Mouse (Mus musculus): ENCODE data around the gene Mbd4. TPM values are rescaled to one million over a fixed set of nuclear protein-coding genes. Genes with fewer than 3 reads are reported as not detected.
A peak's percentile ranks its signal among the peaks of the same experiment; 100 is the strongest.

Mbd4 gene
- 1.6 and 1.9 TPM in 2 replicates for polyA plus RNA-seq (2012; rRNA removed)

DNA sequence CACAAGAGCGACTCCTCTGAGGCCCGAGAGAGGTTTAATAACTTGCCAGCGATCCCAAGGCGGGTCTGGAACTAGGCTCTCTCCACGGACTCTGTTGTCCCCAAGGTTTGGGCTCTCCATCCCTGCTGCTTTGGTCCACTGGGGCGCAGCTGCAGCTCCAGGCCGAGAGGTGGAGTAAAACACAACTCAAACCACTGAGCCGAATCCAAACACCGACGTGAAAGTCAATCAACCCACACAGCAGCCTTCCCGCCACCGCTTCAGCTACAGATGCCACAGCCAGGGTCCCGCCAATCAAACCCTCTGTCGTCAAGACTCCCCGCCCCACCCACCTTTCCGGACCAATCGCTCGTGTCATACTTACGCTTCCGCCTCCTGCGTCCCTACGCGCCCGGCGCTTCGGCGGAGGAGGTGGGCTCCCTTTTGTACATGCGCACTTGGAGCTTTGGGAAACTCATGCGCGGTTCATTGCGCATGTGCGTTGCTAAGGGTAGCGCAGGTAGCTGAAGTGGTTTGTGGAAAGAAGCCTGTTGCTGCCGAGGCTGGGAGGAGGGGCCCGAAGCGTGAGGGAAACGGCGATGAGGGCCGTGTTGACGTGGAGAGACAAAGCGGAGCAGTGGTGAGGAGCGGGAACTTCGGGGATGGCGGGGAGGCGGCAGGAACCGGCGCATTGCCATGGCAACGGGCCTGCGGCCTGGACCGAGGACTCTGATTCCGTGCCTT, at the start of gene Mbd4, which contains the start of gene Ift122:
TSS of gene Mbd4 (minus strand) at position 281 of the 723 bp plus-strand sequence.
TSS of gene Ift122 (plus strand) at position 380 of the 723 bp plus-strand sequence.
- WGBS, result under 1% methylated on average over 51 of the region's 51 CpGs
- Histone ChIP-seq H3K27ac (ENCODE audit: insufficient read depth, low read depth, low read length) (peak within 1 kb of the TSS; percentile 57), H3K27me3 (replicated peaks; ENCODE audit: control insufficient read depth, insufficient read depth, low read length) (no peaks in the 10 kb centered on the region), H3K4me1 (ENCODE audit: control insufficient read depth, insufficient read depth, low read length) (peaks cover 27% of the 10 kb centered on the region), H3K36me3 (ENCODE audit: control insufficient read depth, insufficient read depth, low read length) (no peaks in the 10 kb centered on the region), H3K4me3 (ENCODE audit: insufficient read depth, low read depth, low read length) (peak within 1 kb of the TSS; percentile 74)
- DNase-seq, result peak; percentile 100
- no peak for TF ChIP-seq POLR2A (IDR thresholded peaks at IDR 0.05; ENCODE audit: low read depth, low read length)
- peak; percentile 69 for TF ChIP-seq CTCF (conservative IDR thresholded peaks at IDR 0.05; ENCODE audit: insufficient read depth, insufficient read length, low read depth, low read length)

DNA sequence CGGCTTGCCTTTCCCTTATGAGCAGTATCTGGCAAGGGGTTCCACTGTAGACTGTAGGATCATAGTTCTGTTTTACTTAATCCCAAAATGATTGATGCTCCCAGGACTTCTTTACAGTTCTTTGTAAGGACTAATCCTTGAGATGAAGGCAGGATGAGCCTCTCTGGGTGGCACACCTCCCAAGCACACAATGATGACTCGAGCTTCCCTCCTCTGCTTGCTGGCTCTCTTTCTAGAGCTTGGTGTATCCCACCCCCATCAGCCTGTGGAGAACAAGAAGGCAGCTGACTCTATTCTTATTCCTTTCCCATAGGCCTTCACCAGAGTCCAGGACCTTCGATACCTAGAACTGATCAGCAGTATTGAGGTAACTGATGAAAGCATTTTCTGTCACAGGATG, 49.4 kb upstream of the Mbd4 start:
- no peak for TF ChIP-seq CTCF (conservative IDR thresholded peaks at IDR 0.05; ENCODE audit: insufficient read depth, insufficient read length, low read depth, low read length)
- no peak for TF ChIP-seq POLR2A (IDR thresholded peaks at IDR 0.05; ENCODE audit: low read depth, low read length)
- no peak for DNase-seq
- WGBS, result 71% methylated on average over 3 of the region's 3 CpGs
- Histone ChIP-seq H3K4me3 (ENCODE audit: insufficient read depth, low read depth, low read length) (no peak overlapping the region), H3K4me1 (ENCODE audit: control insufficient read depth, insufficient read depth, low read length) (no peaks in the 10 kb centered on the region), H3K36me3 (ENCODE audit: control insufficient read depth, insufficient read depth, low read length) (no peaks in the 10 kb centered on the region; the same call in 1 of the 2 replicates), H3K27me3 (replicated peaks; ENCODE audit: control insufficient read depth, insufficient read depth, low read length) (no peaks in the 10 kb centered on the region), H3K27ac (ENCODE audit: insufficient read depth, low read depth, low read length) (peak overlapping the region; percentile 86)

DNA sequence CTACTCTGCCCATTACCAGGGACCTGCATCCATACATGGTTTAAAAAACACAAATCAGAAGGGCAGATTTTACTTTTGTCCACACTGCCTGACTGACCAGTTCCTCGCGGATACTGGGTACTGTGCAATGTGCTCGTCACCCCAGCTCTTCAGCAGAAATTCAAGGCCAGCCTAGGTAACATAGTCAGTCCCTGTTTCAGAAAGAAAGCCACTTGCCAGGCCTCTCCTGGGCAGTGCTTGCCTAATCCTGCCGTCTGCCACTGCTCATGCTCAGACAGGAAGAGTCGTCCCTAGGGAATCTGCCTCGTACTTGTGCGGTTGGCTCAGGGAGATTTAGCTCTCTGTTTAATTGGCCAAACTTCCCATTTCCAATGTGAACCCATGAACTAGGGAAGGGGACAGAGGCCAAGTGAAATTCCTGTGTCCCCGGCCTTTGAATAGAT, 48.3 kb upstream of the Mbd4 start:
- H3K36me3 ChIP-seq (ENCODE audit: control insufficient read depth, insufficient read depth, low read length), result no peaks in the 10 kb centered on the region; the same call in 1 of the 2 replicates
- no peaks in the 10 kb centered on the region for H3K27me3 ChIP-seq (replicated peaks; ENCODE audit: control insufficient read depth, insufficient read depth, low read length)
- no peaks in the 10 kb centered on the region for H3K4me1 ChIP-seq (ENCODE audit: control insufficient read depth, insufficient read depth, low read length)
- peak; percentile 88 for DNase-seq
- WGBS, result 69% methylated on average over 8 of the region's 8 CpGs
- H3K4me3 ChIP-seq (ENCODE audit: insufficient read depth, low read depth, low read length), result no peak overlapping the region
- peak overlapping the region; percentile 86 for H3K27ac ChIP-seq (ENCODE audit: insufficient read depth, low read depth, low read length)
- TF ChIP-seq CTCF (conservative IDR thresholded peaks at IDR 0.05; ENCODE audit: insufficient read depth, insufficient read length, low read depth, low read length) (no peak), POLR2A (IDR thresholded peaks at IDR 0.05; ENCODE audit: low read depth, low read length) (no peak)

DNA sequence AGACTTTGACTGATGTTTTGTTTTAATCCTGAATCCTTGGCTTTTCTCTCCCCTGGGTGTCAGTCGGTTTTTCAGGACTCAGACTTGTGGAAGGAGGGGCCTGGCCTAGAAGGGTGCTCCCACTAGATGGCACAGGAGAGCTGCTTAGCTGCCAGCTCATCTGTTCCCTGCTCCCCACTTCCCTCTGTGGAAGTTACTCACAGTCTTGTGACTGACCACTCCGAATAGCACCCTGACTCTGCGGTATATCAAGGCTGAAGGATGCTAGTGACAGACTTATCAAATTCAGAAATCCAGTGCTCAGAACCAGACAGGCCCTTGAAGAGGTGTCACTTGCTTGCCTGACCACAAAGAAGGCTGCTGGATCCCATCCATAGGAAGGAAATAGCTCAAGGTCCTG, 47.9 kb upstream of the Mbd4 start:
- no peak for TF ChIP-seq POLR2A (IDR thresholded peaks at IDR 0.05; ENCODE audit: low read depth, low read length)
- TF ChIP-seq CTCF (conservative IDR thresholded peaks at IDR 0.05; ENCODE audit: insufficient read depth, insufficient read length, low read depth, low read length), result peak; percentile 92
- Histone ChIP-seq H3K4me3 (ENCODE audit: insufficient read depth, low read depth, low read length) (no peak overlapping the region), H3K36me3 (ENCODE audit: control insufficient read depth, insufficient read depth, low read length) (no peaks in the 10 kb centered on the region; the same call in 1 of the 2 replicates), H3K27me3 (replicated peaks; ENCODE audit: control insufficient read depth, insufficient read depth, low read length) (no peaks in the 10 kb centered on the region), H3K27ac (ENCODE audit: insufficient read depth, low read depth, low read length) (peak overlapping the region; percentile 86), H3K4me1 (ENCODE audit: control insufficient read depth, insufficient read depth, low read length) (no peaks in the 10 kb centered on the region)
- DNase-seq, result peak; percentile 87
- WGBS, result 10% methylated on average over 3 of the region's 3 CpGs

DNA sequence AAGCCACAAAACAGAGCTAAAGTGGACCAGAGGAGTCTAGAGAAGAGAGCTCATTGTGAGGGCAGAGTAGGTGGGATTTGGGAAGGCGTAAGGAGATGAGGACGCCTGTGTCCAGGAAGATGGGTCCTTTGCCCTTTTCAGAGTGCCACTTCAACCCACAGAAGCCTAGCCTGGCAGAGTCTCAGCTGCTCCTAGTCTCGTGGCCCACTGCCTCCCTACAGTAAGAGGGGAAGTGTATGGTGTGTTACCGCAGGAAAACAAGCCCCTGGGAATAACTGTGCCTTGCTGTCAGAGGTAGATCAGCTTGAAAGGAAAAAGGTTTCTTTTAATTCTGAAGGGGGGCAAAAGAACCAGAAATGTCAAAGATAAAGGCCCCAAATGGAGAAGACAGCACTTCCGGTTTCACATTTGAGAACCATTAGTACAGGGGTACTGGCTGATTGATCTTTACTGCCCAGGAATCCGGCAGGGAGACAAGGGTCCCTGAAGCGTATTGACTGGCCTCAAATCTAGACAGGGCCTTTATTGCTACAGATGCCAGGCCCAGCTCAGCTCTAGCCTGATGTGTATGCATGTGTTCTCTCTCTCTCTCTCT, 44.9 kb upstream of the Mbd4 start:
- no peak for DNase-seq
- TF ChIP-seq CTCF (conservative IDR thresholded peaks at IDR 0.05; ENCODE audit: insufficient read depth, insufficient read length, low read depth, low read length), result no peak
- no peak for TF ChIP-seq POLR2A (IDR thresholded peaks at IDR 0.05; ENCODE audit: low read depth, low read length)
- Histone ChIP-seq H3K27me3 (replicated peaks; ENCODE audit: control insufficient read depth, insufficient read depth, low read length) (no peaks in the 10 kb centered on the region), H3K27ac (ENCODE audit: insufficient read depth, low read depth, low read length) (no peak overlapping the region), H3K36me3 (ENCODE audit: control insufficient read depth, insufficient read depth, low read length) (no peaks in the 10 kb centered on the region; the same call in 1 of the 2 replicates), H3K4me1 (ENCODE audit: control insufficient read depth, insufficient read depth, low read length) (no peaks in the 10 kb centered on the region), H3K4me3 (ENCODE audit: insufficient read depth, low read depth, low read length) (no peak overlapping the region)
- WGBS, result 87% methylated on average over 7 of the region's 7 CpGs

DNA sequence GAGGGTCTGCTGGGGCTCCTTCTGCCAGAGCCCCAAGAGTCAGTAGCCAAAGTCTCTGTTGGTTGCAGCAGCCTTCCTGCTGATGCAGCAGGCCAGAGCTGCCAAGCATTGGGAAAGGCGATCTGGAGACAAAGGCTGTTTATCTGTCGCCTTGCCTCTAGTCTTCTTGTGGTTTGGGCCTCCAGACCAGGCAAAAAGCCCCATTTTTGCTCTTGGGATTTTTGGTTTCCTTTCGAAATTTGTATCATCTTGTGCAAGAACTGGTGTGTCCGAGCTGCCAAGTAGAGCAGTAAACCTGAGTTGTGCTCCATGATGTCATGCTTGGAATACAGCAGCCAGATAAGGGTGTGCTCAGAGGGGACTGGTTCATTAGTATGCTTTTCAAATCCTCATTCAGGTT, 43.9 kb upstream of the Mbd4 start:
- Histone ChIP-seq H3K4me3 (ENCODE audit: insufficient read depth, low read depth, low read length) (no peak overlapping the region), H3K36me3 (ENCODE audit: control insufficient read depth, insufficient read depth, low read length) (no peaks in the 10 kb centered on the region; the same call in 1 of the 2 replicates), H3K27me3 (replicated peaks; ENCODE audit: control insufficient read depth, insufficient read depth, low read length) (no peaks in the 10 kb centered on the region), H3K27ac (ENCODE audit: insufficient read depth, low read depth, low read length) (no peak overlapping the region), H3K4me1 (ENCODE audit: control insufficient read depth, insufficient read depth, low read length) (no peaks in the 10 kb centered on the region)
- no peak for DNase-seq
- TF ChIP-seq POLR2A (IDR thresholded peaks at IDR 0.05; ENCODE audit: low read depth, low read length), result no peak
- TF ChIP-seq CTCF (conservative IDR thresholded peaks at IDR 0.05; ENCODE audit: insufficient read depth, insufficient read length, low read depth, low read length), result no peak
- 77% methylated on average over 4 of the region's 4 CpGs for WGBS

DNA sequence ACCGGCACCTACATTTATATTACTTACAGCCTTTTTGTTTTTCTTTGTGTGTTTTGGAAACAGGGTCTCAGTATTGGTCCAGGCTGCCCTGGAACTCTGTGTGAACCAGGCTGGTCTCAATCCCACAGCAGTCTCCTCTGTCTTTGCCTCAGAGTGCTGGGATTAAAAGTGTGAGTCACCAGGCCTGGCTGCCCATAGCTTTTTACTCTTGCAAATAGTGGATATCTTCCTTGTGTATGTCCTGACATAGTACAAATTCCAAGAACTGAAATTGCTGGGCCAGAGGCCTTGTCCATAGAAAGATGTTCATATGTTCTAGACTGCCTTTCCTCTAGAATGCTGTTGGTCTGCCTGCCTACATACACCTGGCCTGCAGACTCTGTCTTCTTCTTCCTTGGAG, 43.2 kb upstream of the Mbd4 start:
- H3K27ac ChIP-seq (ENCODE audit: insufficient read depth, low read depth, low read length), result no peak overlapping the region
- DNase-seq, result no peak
- H3K27me3 ChIP-seq (replicated peaks; ENCODE audit: control insufficient read depth, insufficient read depth, low read length), result no peaks in the 10 kb centered on the region
- H3K4me3 ChIP-seq (ENCODE audit: insufficient read depth, low read depth, low read length), result no peak overlapping the region
- TF ChIP-seq POLR2A (IDR thresholded peaks at IDR 0.05; ENCODE audit: low read depth, low read length) (no peak), CTCF (conservative IDR thresholded peaks at IDR 0.05; ENCODE audit: insufficient read depth, insufficient read length, low read depth, low read length) (no peak)
- H3K4me1 ChIP-seq (ENCODE audit: control insufficient read depth, insufficient read depth, low read length), result no peaks in the 10 kb centered on the region
- WGBS, result 78% methylated on average over 1 of the region's 1 CpGs
- no peaks in the 10 kb centered on the region; the same call in 1 of the 2 replicates for H3K36me3 ChIP-seq (ENCODE audit: control insufficient read depth, insufficient read depth, low read length)

All from kidney, adult 2 months (tissue).